Mouse (Mus musculus) lung, adult 2 months (tissue): ENCODE results near the gene Dll3.

Source experiments
- CTCF ChIP-seq: fragments of 200-500 bp; IDR thresholded peaks from 2 replicates; pipeline ENCODE4 v1.5.1; 2011; ENCODE audit warnings: mild to moderate bottlenecking, low read length, control low read depth; ENCODE audit not compliant: insufficient read depth
- POLR2A ChIP-seq: fragments of 200-500 bp; IDR thresholded peaks from 2 replicates; pipeline ENCODE4 v1.6.1; 2011; ENCODE audit warnings: low read depth, mild to moderate bottlenecking, control low read depth, low read length, borderline replicate concordance; ENCODE audit errors: extremely low read depth

DNA sequence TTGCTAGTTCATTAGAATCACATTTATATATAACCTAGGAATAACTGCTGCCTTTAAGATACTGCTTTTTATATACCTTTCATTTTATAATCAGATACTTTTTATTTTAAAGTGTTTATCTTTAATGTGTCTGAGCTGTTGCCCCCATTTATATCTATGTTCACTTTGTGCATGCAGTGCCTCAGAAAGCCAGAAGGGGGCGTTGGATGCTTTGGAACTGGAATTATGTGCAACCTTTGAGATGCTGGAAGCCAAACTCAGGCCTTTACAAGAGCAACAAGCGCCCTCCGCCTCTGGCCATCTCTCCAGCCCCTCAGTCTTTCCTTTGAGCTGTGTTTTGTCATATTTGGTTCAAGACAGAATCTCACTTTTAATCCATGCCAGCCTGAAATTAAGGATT, 30.3 kb downstream of the Dll3 start:
- TF ChIP-seq POLR2A = no peak
- no peak for TF ChIP-seq CTCF
